Mouse (Mus musculus): ENCODE results near the gene Pdzd9. TPM values are rescaled to one million over a fixed set of nuclear protein-coding genes. Genes with fewer than 3 reads are reported as not detected.
"Not testable (repeated sequence)": the region's sequence is repeated elsewhere in the genome, so short reads cannot be mapped to it uniquely, and the experiment has no call there.

The Pdzd9 gene
- under 1 TPM; 0.38 to 0.98 TPM for polyA plus RNA-seq (2017; shearing (Covaris generic))

GRCm38 (mm10) chr7:120670153-120670875 lies at the start of gene Pdzd9:
Pdzd9 (minus strand) TSS chr7:120670343.
- ATAC-seq, result peak; percentile 63

- ATAC-seq, result no peak
These were observed 47.1 kb upstream of the Pdzd9 start for GRCm38 (mm10) chr7:120717261-120717660.

GRCm38 (mm10) chr7:120713951-120714350 lies 43.8 kb upstream of the Pdzd9 start:
- ATAC-seq, result not testable (repeated sequence)

GRCm38 (mm10) chr7:120713225-120713624 lies 43.1 kb upstream of the Pdzd9 start:
- ATAC-seq, result no peak

GRCm38 (mm10) chr7:120712071-120712470 lies 41.9 kb upstream of the Pdzd9 start:
- ATAC-seq, result no peak

- no peak for ATAC-seq
These were observed 33.7 kb upstream of the Pdzd9 start for GRCm38 (mm10) chr7:120703888-120704287.

- peak; percentile 58 for ATAC-seq
These were observed 29.4 kb upstream of the Pdzd9 start for GRCm38 (mm10) chr7:120699586-120699985.

GRCm38 (mm10) chr7:120696331-120696730 lies 26.2 kb upstream of the Pdzd9 start:
- ATAC-seq, result no peak

- no peak for ATAC-seq
These were observed 25.5 kb upstream of the Pdzd9 start for GRCm38 (mm10) chr7:120695641-120696040.

GRCm38 (mm10) chr7:120695196-120695595 lies 25.1 kb upstream of the Pdzd9 start:
- no peak for ATAC-seq

- no peak for ATAC-seq
These were observed 23.8 kb upstream of the Pdzd9 start for GRCm38 (mm10) chr7:120693831-120694375.

GRCm38 (mm10) chr7:120690634-120691033 lies 20.5 kb upstream of the Pdzd9 start:
- no peak for ATAC-seq

- no peak for ATAC-seq
These were observed 15.1 kb upstream of the Pdzd9 start for GRCm38 (mm10) chr7:120685227-120685626.

- peak; percentile 65 for ATAC-seq
These were observed 14.6 kb upstream of the Pdzd9 start for GRCm38 (mm10) chr7:120684731-120685161.

GRCm38 (mm10) chr7:120682002-120682401 lies 11.9 kb upstream of the Pdzd9 start:
- ATAC-seq, result no peak

- ATAC-seq, result no peak
These were observed 8.9 kb upstream of the Pdzd9 start for GRCm38 (mm10) chr7:120679023-120679422.

GRCm38 (mm10) chr7:120677764-120678531 lies 7.8 kb upstream of the Pdzd9 start:
- peak; percentile 44 for ATAC-seq

- peak; percentile 79 for ATAC-seq
These were observed 7.0 kb upstream of the Pdzd9 start, which contains the start of gene Mosmo for GRCm38 (mm10) chr7:120677001-120677643. Mosmo (plus strand) TSS chr7:120677618.

GRCm38 (mm10) chr7:120671271-120671670 lies 1.1 kb upstream of the Pdzd9 start:
- ATAC-seq, result no peak

GRCm38 (mm10) chr7:120662079-120662478 lies 8.1 kb downstream of the Pdzd9 start:
- ATAC-seq, result no peak

- no peak for ATAC-seq
These were observed 22.3 kb downstream of the Pdzd9 start for GRCm38 (mm10) chr7:120647849-120648248.

- ATAC-seq, result no peak
These were observed 26.9 kb downstream of the Pdzd9 start for GRCm38 (mm10) chr7:120643217-120643616.

- ATAC-seq, result peak; percentile 4
These were observed 34.3 kb downstream of the Pdzd9 start for GRCm38 (mm10) chr7:120635821-120636220.

All from activated CD4-positive, CD25-positive, alpha-beta regulatory T cell, adult 4 months (primary cell).